Mouse (Mus musculus): ENCODE data around the gene Mettl16. TPM values are rescaled to one million over a fixed set of nuclear protein-coding genes. Genes with fewer than 3 reads are reported as not detected.

Mettl16 gene
- 13.5 and 18.5 TPM in 2 replicates for polyA plus RNA-seq (2012; rRNA removed)

DNA sequence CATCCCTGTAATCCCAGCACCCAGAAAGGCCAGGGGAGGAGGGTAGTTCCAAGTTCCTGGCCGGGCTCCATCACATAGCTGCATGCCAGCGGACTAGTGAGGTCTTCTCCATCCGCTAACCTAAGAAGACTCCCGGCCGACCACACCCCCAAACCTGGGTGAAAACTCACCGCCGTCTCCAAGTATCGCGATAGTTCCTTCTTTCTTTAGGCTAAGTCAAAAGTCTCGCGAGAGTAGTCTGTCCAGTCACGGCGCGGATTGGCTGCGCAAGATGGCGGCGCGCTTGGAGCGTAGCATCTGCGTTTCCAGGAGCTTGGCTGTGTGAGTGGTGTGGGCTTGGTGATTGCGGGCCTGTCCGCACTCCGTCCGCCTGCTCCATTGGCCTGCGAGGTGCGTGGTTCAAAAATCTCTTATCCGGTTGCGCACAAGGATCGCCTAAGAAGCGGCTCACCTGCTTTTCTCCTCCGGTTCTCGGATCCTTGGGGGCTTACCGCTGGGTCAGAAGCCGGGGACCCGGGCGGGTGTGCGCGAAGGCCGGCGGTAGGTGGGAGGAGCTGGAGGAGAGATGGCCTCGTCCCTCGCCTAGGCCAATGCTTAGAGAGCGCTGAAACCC is at the start of gene Mettl16:
Gene Mettl16 (plus strand): TSS at position 236 of the 613 bp plus-strand sequence.
- peak; percentile 99 for DNase-seq (ENCODE audit: low read depth)
- TF ChIP-seq POLR2A (IDR thresholded peaks at IDR 0.05; ENCODE audit: borderline replicate concordance, extremely low read depth, insufficient read depth, insufficient read length, poor library complexity, severe bottlenecking) (peak; percentile 78; the same call in 1 of the 2 replicates), CTCF (IDR thresholded peaks at IDR 0.05; ENCODE audit: borderline replicate concordance, extremely low read depth, insufficient read depth, insufficient read length) (no peak)

DNA sequence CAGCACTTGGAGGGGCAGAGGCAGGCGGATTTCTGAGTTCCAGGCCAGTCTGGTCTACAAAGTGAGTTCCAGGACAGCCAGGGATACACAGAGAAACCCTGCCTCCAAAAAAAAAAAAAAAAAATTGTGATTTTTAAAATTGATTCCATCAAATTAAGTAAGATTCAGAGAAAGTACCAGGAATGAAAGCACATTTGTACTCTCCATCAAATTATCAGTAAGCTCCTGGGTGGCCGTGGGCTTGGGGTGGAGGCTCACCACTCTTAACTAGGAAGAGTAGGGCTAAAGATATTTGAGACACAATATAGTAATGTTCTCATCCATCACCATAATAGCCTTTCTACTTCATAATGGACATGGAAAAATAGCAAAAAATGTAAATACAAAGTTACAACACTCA is 49.5 kb upstream of the Mettl16 start:
- TF ChIP-seq POLR2A (IDR thresholded peaks at IDR 0.05; ENCODE audit: borderline replicate concordance, extremely low read depth, insufficient read depth, insufficient read length, poor library complexity, severe bottlenecking) (no peak), CTCF (IDR thresholded peaks at IDR 0.05; ENCODE audit: borderline replicate concordance, extremely low read depth, insufficient read depth, insufficient read length) (no peak)
- no peak for DNase-seq (ENCODE audit: low read depth)

DNA sequence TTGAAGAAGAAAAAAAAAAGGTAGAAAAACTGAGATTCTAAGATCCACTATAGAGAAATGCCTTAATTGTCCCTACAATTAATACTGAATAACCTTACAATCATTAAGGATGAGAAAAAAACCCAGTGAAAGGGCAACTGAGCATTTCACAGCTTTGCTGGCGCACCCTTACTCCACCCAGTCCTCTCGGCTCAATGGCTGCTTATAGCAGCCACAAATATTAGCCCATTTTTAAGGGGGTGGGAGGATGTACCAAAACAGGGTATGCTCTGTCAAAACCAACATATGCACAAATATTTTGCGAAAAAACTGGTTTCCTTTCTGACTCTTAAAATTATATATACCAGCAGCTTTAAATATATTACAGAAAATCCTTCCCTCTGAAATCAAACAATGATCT is 48.7 kb upstream of the Mettl16 start:
- TF ChIP-seq CTCF (IDR thresholded peaks at IDR 0.05; ENCODE audit: borderline replicate concordance, extremely low read depth, insufficient read depth, insufficient read length) = no peak
- no peak for TF ChIP-seq POLR2A (IDR thresholded peaks at IDR 0.05; ENCODE audit: borderline replicate concordance, extremely low read depth, insufficient read depth, insufficient read length, poor library complexity, severe bottlenecking)
- DNase-seq (ENCODE audit: low read depth) = peak; percentile 37

DNA sequence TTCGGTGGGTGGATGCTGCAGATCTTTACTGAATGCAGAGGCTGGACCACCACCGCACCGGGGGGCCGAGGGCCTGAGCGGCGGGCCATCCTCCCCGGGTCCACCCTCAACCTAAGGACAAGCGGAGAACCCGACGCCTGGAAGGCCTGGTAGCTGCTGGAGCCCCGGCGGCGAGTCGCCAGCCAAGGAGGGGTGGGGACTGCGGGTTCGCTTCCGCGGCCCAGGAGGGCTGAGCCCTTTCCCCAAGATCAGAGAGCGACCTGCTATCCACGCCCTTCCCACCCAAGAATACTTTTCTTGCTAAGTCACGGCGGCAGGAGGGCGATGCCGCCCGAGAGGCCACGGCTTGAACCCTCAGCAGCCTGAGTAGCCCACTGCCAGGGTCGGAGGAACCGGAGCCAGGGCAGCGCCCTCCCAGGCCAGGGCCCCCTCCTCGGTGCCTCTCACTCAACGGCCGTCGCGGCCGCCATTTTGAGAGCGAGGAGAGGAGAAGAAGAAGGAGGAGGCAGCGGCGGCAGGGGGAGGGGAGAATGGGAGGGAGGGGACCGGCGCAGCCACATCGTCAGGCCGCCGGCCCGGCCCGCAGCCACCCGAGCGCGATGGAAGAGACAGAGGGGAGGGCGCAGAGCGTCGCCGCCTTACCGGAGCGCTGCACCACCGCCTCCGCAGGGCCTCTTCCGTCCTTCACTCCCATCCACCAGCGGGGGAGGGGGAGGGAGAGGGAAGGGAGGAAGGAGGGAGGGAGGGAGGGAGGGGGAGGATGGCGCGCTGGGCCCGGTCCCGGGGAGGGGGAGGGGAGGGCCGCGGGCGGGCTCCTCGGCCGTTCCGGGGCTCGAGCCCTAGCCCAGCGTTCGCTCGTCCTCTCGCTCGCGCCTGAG is 47.0 kb upstream of the Mettl16 start:
- DNase-seq (ENCODE audit: low read depth) = peak; percentile 94
- TF ChIP-seq POLR2A (IDR thresholded peaks at IDR 0.05; ENCODE audit: borderline replicate concordance, extremely low read depth, insufficient read depth, insufficient read length, poor library complexity, severe bottlenecking) = peak; percentile 28; the same call in 1 of the 2 replicates
- TF ChIP-seq CTCF (IDR thresholded peaks at IDR 0.05; ENCODE audit: borderline replicate concordance, extremely low read depth, insufficient read depth, insufficient read length) = no peak

DNA sequence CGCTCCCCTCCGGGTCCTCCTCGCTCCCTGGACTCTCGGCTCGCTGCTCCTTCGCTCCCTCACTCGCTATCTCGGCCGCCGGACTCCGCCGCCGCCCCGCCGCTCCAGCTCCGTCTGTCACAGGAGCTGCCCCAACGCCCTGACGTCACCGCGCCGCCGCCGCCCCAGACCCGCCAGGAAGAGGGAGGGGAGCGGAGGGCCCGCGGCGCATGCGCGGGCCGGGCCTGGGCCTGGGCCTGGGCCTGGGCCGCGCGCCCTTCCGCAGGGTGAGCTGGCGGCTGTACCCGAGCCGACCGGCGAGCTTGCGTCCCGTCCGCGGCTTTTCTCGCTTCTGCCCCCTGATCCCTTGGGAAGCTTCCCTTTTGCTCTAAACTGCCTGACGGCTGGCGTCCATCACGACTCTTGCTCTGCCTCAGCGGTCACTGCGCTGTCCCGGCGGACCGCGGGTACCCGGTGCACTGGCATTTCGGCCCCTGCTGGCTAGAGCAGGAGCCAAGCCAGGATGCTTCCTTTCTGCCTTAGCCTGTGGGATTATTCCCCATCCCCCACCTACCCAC is 46.3 kb upstream of the Mettl16 start, which contains the start of gene Pafah1b1:
Gene Pafah1b1 (minus strand): TSS at position 436 of the 557 bp plus-strand sequence.
- peak; percentile 98 for DNase-seq (ENCODE audit: low read depth)
- peak; percentile 99 for TF ChIP-seq POLR2A (IDR thresholded peaks at IDR 0.05; ENCODE audit: borderline replicate concordance, extremely low read depth, insufficient read depth, insufficient read length, poor library complexity, severe bottlenecking)
- peak; percentile 30; the same call in 1 of the 2 replicates for TF ChIP-seq CTCF (IDR thresholded peaks at IDR 0.05; ENCODE audit: borderline replicate concordance, extremely low read depth, insufficient read depth, insufficient read length)

DNA sequence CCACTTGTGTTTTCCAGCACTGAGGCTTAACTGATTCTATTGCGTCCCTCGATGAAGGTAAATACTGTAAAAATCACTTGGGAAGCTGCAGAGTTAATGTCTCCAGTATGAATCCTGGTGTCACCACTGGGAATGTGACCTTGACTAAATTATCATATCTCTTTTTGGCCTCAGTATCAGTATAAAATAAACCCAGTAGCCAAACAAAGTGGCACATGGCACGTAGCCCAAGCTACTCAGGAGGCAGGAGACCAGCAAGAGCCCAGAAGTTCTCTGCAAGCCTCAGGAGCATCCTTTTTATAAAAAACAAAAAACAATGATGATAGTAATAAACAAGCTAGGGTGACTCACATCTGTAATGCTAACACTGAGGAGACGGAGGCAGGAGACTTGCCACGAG is 45.4 kb upstream of the Mettl16 start:
- no peak for DNase-seq (ENCODE audit: low read depth)
- TF ChIP-seq CTCF (IDR thresholded peaks at IDR 0.05; ENCODE audit: borderline replicate concordance, extremely low read depth, insufficient read depth, insufficient read length) = no peak
- TF ChIP-seq POLR2A (IDR thresholded peaks at IDR 0.05; ENCODE audit: borderline replicate concordance, extremely low read depth, insufficient read depth, insufficient read length, poor library complexity, severe bottlenecking) = no peak

DNA sequence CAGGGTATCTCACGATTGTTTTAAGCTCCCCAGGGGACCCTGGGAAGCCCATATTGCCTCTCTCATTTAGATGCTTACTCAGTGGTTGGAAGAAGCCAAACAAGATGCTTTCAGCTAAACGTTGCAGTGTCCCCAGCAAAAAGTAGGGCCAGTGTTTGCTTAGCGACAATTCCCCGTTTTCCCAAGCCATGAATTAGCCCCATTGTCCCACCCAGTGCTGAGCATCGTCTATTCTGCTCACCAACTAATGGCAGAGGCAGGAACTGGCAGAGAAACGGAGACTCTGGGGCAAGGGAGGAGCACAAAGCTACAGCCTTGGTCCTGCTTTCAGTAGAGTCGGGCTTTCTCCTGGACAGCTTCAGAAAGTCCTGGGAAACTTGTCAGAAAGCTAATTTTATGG is 35.7 kb upstream of the Mettl16 start:
- DNase-seq (ENCODE audit: low read depth) = peak; percentile 58
- TF ChIP-seq POLR2A (IDR thresholded peaks at IDR 0.05; ENCODE audit: borderline replicate concordance, extremely low read depth, insufficient read depth, insufficient read length, poor library complexity, severe bottlenecking) = no peak
- TF ChIP-seq CTCF (IDR thresholded peaks at IDR 0.05; ENCODE audit: borderline replicate concordance, extremely low read depth, insufficient read depth, insufficient read length) = no peak

DNA sequence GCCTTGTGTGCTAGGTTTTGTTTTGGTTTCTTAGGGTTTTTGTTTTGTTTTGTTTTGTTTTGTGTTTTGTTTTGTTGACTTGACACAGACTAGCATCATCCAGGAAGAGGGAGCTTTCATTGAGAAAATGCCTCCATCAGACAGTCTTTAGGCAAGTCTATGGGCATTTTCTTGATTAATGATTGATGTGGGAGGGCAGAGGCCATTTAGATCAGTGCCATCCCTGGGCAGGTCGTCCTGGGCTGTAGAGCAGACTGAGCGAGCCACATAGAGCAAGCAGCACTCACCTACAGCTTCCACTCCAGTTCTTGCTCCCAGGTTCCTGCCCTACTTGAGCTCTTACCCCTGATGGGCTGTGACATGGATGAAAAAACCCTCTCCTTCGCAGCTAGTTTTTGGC is 32.8 kb upstream of the Mettl16 start:
- TF ChIP-seq CTCF (IDR thresholded peaks at IDR 0.05; ENCODE audit: borderline replicate concordance, extremely low read depth, insufficient read depth, insufficient read length) = no peak
- no peak for TF ChIP-seq POLR2A (IDR thresholded peaks at IDR 0.05; ENCODE audit: borderline replicate concordance, extremely low read depth, insufficient read depth, insufficient read length, poor library complexity, severe bottlenecking)
- no peak for DNase-seq (ENCODE audit: low read depth)

DNA sequence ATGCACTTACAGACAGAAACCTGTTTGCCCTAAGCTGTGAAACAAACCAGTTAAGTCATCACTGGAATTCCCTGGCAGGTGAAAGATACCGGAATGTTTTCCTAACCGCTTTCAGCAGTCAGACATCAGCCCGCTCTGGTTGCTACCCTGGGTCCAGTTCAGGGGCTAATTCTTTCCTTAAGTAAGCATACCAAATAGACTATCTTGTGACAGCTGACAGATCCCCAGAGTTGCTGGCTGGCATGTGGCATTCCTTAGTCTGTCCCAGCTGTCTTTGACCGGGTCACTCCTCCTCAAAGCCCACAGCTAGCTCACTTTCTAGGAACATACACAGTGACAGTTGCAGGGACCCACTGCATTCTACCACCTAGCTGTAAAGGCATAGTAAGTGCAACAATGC is 22.6 kb upstream of the Mettl16 start:
- DNase-seq (ENCODE audit: low read depth) = no peak
- TF ChIP-seq POLR2A (IDR thresholded peaks at IDR 0.05; ENCODE audit: borderline replicate concordance, extremely low read depth, insufficient read depth, insufficient read length, poor library complexity, severe bottlenecking) (no peak), CTCF (IDR thresholded peaks at IDR 0.05; ENCODE audit: borderline replicate concordance, extremely low read depth, insufficient read depth, insufficient read length) (no peak)

DNA sequence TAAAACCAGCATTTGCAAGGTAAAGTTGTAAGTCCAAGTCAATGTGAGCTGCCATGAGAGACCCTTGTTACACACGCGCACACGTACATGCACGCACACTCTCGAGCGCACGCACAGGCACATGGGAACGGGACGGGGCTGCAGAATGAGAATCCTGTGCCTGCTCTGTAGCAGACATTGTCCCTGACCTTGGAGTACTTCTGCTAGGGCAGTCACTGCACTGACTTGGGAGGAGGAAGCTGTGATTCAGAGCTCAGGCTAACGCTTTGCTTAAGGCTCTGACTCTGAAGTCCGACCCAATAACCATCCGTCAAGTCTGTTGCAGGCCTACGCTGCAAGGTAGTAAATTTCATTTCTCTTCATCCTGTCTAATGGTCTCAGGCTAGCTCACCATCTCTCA is 21.4 kb upstream of the Mettl16 start:
- TF ChIP-seq POLR2A (IDR thresholded peaks at IDR 0.05; ENCODE audit: borderline replicate concordance, extremely low read depth, insufficient read depth, insufficient read length, poor library complexity, severe bottlenecking) (no peak), CTCF (IDR thresholded peaks at IDR 0.05; ENCODE audit: borderline replicate concordance, extremely low read depth, insufficient read depth, insufficient read length) (no peak)
- no peak for DNase-seq (ENCODE audit: low read depth)

DNA sequence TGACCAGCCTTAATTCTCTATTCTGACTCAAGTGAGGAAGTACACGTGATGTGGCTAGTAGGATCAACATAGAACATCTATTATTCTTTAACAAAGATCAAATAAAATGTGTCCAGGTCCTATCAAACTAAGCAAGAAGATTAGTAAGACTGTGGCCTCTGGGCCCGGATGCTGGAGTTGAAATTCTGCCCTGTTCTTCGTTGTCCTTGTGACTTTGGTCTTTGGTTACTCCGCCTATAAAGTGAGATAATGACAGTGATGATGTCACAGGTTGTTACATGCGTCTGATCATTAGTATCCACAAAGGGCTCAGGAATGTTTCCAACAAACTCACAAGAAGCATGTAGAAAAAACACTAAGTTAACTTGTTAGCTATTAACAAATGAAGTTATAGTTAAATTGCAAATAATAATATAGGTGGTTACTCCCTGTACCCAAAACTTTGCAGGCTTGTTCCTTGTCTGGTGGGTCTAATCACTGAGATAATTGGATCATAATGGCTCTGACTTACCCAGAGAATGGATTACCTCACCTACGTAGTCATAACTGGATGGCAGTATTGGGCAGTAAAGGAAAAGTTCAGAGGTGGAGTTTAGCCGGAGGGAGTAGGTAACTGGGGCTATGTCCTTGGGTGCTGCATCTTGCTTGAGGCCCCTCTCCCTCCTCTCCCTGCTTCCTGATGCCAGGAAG is 19.8 kb upstream of the Mettl16 start:
- TF ChIP-seq CTCF (IDR thresholded peaks at IDR 0.05; ENCODE audit: borderline replicate concordance, extremely low read depth, insufficient read depth, insufficient read length) (no peak), POLR2A (IDR thresholded peaks at IDR 0.05; ENCODE audit: borderline replicate concordance, extremely low read depth, insufficient read depth, insufficient read length, poor library complexity, severe bottlenecking) (no peak)
- no peak for DNase-seq (ENCODE audit: low read depth)

All from brain, embryonic 14.5 days (tissue).